In genomic region chr7:100500276-100500977, GRCm38 (mm10) we compare ENCODE assay signal across 11 mouse cellular contexts. TPM values are rescaled to one million over a fixed set of nuclear protein-coding genes. Genes with fewer than 3 reads are reported as not detected.
DNase-seq lines count a peak whose midpoint lies in the region; ATAC-seq lines count a peak whose summit lies in the region.
"Had no signal": no experiment of that assay in that cellular context is flagged by ENCODE, and none has a peak within 500 bp of the region (broad histone marks: within the 10 kb centered on the region; RNA-seq: fewer than 3 reads in every experiment).

No protein-coding gene starts in this region.

- peak overlapping the region; percentile 43 for H3K9ac ChIP-seq in liver, embryonic 13.5 days
- H3K9ac ChIP-seq: neural tube, embryonic 12.5 days had no signal

- H3K27me3 ChIP-seq in liver, embryonic 13.5 days, result no peaks in the 10 kb centered on the region
- H3K27me3 ChIP-seq: neural tube, embryonic 12.5 days had no signal

- peaks cover 94% of the 10 kb centered on the region for H3K4me1 ChIP-seq in liver, embryonic 13.5 days (replicated peaks)

- WGBS in liver, embryonic 13.5 days (ENCODE audit: insufficient replicate concordance), result 64% methylated on average over 16 of the region's 16 CpGs

- no peaks in the 10 kb centered on the region for H3K9me3 ChIP-seq in liver, embryonic 13.5 days (replicated peaks)
- H3K9me3 ChIP-seq: neural tube, embryonic 12.5 days had no signal

- H3K36me3 ChIP-seq in liver, embryonic 13.5 days, result peaks cover 55% of the 10 kb centered on the region

- H3K27ac ChIP-seq in liver, embryonic 13.5 days, result peak overlapping the region; percentile 87
- H3K27ac ChIP-seq: neural tube, embryonic 12.5 days had no signal

- DNase-seq in heart, adult 18-20 months, result peak; percentile 62 to 65
- DNase-seq in heart, adult 9 months (ENCODE audit: low spot score in 2 of 2), result no peak
- DNase-seq in CD4-positive helper T cell, adult 2 months (ENCODE audit: low read depth, low spot score), result peak; percentile 31
- DNase-seq in c-Kit-negative CD71-positive TER-119-positive erythroid progenitor cells, embryonic 14.5 days (ENCODE audit: low read depth, low spot score), result peak; percentile 44
- DNase-seq in liver, embryonic 13.5 days, result no peak
- no peak for DNase-seq in urinary bladder, postnatal 36 days (ENCODE audit: low spot score in 2 of 2)
- no peak for DNase-seq in gastrocnemius, adult 18-20 months (ENCODE audit: low spot score)
- DNase-seq: gastrocnemius, postnatal 25 days had no signal

- peak; percentile 8 for ATAC-seq in liver, embryonic 13.5 days (ENCODE audit: low read depth)
- no peak for ATAC-seq in megakaryocyte-erythroid progenitor cell, adult 5-6 weeks (replicated peaks; ENCODE audit: low FRiP score, low TSS enrichment, poor library complexity, severe bottlenecking)
- ATAC-seq: intestine, postnatal 0 days had no signal

- no peak overlapping the region for H3K4me3 ChIP-seq in liver, embryonic 13.5 days (replicated peaks)
- H3K4me3 ChIP-seq: neural tube, embryonic 12.5 days had no signal

- H3K4me2 ChIP-seq in liver, embryonic 13.5 days, result no peak overlapping the region
- H3K4me2 ChIP-seq: neural tube, embryonic 12.5 days had no signal

RNA-seq across cellular contexts. Expression of gene Ucp2, which starts 7.3 kb away (rescaled TPM):
- total RNA-seq in heart, adult 18-20 months (2021), result 100 to 1,000 TPM; 255 to 377 TPM
- polyA plus RNA-seq in liver, embryonic 13.5 days (2015; fragmentation: Nextera tagmentation; extraction: Ambion mirVana), result 673 and 808 TPM in 2 replicates
- total RNA-seq in megakaryocyte-erythroid progenitor cell, adult 5-6 weeks (2014; fragmentation: Nextera tagmentation), result 705 and 713 TPM in 2 replicates
- total RNA-seq in megakaryocyte-erythroid progenitor cell, adult 5-6 weeks (2017), result 103 and 164 TPM in 2 replicates
- 10 to 100 TPM; 16.6 to 17.4 TPM for total RNA-seq in gastrocnemius, adult 18-20 months (2021)

RNA-seq across cellular contexts. Expression of gene Dnajb13, which starts 14.3 kb away (rescaled TPM):
- total RNA-seq in heart, adult 18-20 months (2021), result under 1 TPM in 1 of 2 experiments, not detected in 1; 0.18 TPM
- polyA plus RNA-seq in liver, embryonic 13.5 days (2015; fragmentation: Nextera tagmentation; extraction: Ambion mirVana), result 2.5 TPM in 2 replicates
- total RNA-seq in megakaryocyte-erythroid progenitor cell, adult 5-6 weeks (2014; fragmentation: Nextera tagmentation), result not detected in 2 replicates
- total RNA-seq in megakaryocyte-erythroid progenitor cell, adult 5-6 weeks (2017), result 0.05 and 1.8 TPM in 2 replicates
- not detected for total RNA-seq in gastrocnemius, adult 18-20 months (2021)
- total RNA-seq: gastrocnemius, postnatal 25 days had no signal

RNA-seq across cellular contexts. Expression of gene Ucp3, which starts 27.6 kb away (rescaled TPM):
- 10 to 100 TPM; 15.7 to 43.8 TPM for total RNA-seq in heart, adult 18-20 months (2021)
- not detected in 2 replicates for polyA plus RNA-seq in liver, embryonic 13.5 days (2015; fragmentation: Nextera tagmentation; extraction: Ambion mirVana)
- total RNA-seq in megakaryocyte-erythroid progenitor cell, adult 5-6 weeks (2014; fragmentation: Nextera tagmentation), result not detected in 2 replicates
- total RNA-seq in megakaryocyte-erythroid progenitor cell, adult 5-6 weeks (2017), result not detected in 2 replicates
- 100 to 1,000 TPM in 1 of 2 experiments, 10 to 100 TPM in 1; 94.4 to 203 TPM for total RNA-seq in gastrocnemius, adult 18-20 months (2021)
- polyA plus RNA-seq: intestine, postnatal 0 days; neural tube, embryonic 12.5 days had no signal

RNA-seq across cellular contexts. Expression of gene Coa4, which starts 36.4 kb away (rescaled TPM):
- 10 to 100 TPM; 16.2 to 17.6 TPM for total RNA-seq in heart, adult 18-20 months (2021)
- polyA plus RNA-seq in liver, embryonic 13.5 days (2015; fragmentation: Nextera tagmentation; extraction: Ambion mirVana), result 14.0 and 14.3 TPM in 2 replicates
- 14.2 and 20.1 TPM in 2 replicates for total RNA-seq in megakaryocyte-erythroid progenitor cell, adult 5-6 weeks (2014; fragmentation: Nextera tagmentation)
- 8.2 and 9.0 TPM in 2 replicates for total RNA-seq in megakaryocyte-erythroid progenitor cell, adult 5-6 weeks (2017)
- 10 to 100 TPM; 10.1 to 11.7 TPM for total RNA-seq in gastrocnemius, adult 18-20 months (2021)

Comparison
In these comparisons a context has a peak if more than half of its experiments do, and no peak if none do; other contexts are left out.
1. DNase-seq: peak in heart, adult 18-20 months (2 of 2), CD4-positive helper T cell, adult 2 months (single experiment) and c-Kit-negative CD71-positive TER-119-positive erythroid progenitor cells, embryonic 14.5 days (single experiment); none in heart, adult 9 months (0 of 2), liver, embryonic 13.5 days (single experiment), urinary bladder, postnatal 36 days (0 of 2) and gastrocnemius, adult 18-20 months (single experiment).
2. RNA of gene Ucp2, which starts 7.3 kb away (total RNA-seq): 103 to 713 TPM in megakaryocyte-erythroid progenitor cell, adult 5-6 weeks and 255 to 377 TPM in heart, adult 18-20 months; 16.6 to 17.4 TPM in gastrocnemius, adult 18-20 months; every median in the first group is over 4 times any median in the second.
3. RNA of gene Ucp3, which starts 27.6 kb away (total RNA-seq): 94.4 to 203 TPM in gastrocnemius, adult 18-20 months and 15.7 to 43.8 TPM in heart, adult 18-20 months; not detected in megakaryocyte-erythroid progenitor cell, adult 5-6 weeks; every median in the first group is over 10 times any median in the second.